Mouse (Mus musculus) erythroid progenitor cell, adult 5-6 weeks (primary cell): Measurements from ENCODE around the gene Hist1h2af. TPM values are rescaled to one million over a fixed set of nuclear protein-coding genes. Genes with fewer than 3 reads are reported as not detected.
"Not testable (repeated sequence)": the region's sequence is repeated elsewhere in the genome, so short reads cannot be mapped to it uniquely, and the experiment has no call there.

Experiments
- ATAC-seq: replicated peaks from 2 replicates; pipeline ENCODE4 v1.8.0; 2016; ENCODE audit warnings: moderate number of reproducible peaks, mild to moderate bottlenecking, moderate TSS enrichment, inconsistent platforms; ENCODE audit not compliant: poor library complexity, low FRiP score, severe bottlenecking
- total RNA-seq, 2 experiments: library from RNA; stranded (forward) in 1 of 2; stranded (reverse) in 1 of 2; fragments of 150-400 nt in 1 of 2; fragments of 186-747, 209-891 nt in 1 of 2; gene quantifications; 2 replicates each; pipeline versions ENCODE4 v1.2.3 to v1.2.4; 2015 to 2017; ENCODE audit warnings: low replicate concordance in 2 of 2

The Hist1h2af gene
- total RNA-seq, 2 experiments from 2014 or later = 320 to 7,993 TPM

GRCm38 (mm10) chr13:23532262-23533075 lies 1.2 kb upstream of the Hist1h2af start:
- ATAC-seq = no peak

GRCm38 (mm10) chr13:23534368-23535131 lies 844 bp downstream of the Hist1h2af start:
- peak; percentile 23 for ATAC-seq

GRCm38 (mm10) chr13:23535137-23536075 lies 1.7 kb downstream of the Hist1h2af start, which contains the start of gene Hist1h3g:
Gene Hist1h3g (plus strand): TSS chr13:23535422.
- peak; percentile 70 for ATAC-seq

GRCm38 (mm10) chr13:23536076-23536822 lies 2.5 kb downstream of the Hist1h2af start:
- no peak for ATAC-seq

DNA sequence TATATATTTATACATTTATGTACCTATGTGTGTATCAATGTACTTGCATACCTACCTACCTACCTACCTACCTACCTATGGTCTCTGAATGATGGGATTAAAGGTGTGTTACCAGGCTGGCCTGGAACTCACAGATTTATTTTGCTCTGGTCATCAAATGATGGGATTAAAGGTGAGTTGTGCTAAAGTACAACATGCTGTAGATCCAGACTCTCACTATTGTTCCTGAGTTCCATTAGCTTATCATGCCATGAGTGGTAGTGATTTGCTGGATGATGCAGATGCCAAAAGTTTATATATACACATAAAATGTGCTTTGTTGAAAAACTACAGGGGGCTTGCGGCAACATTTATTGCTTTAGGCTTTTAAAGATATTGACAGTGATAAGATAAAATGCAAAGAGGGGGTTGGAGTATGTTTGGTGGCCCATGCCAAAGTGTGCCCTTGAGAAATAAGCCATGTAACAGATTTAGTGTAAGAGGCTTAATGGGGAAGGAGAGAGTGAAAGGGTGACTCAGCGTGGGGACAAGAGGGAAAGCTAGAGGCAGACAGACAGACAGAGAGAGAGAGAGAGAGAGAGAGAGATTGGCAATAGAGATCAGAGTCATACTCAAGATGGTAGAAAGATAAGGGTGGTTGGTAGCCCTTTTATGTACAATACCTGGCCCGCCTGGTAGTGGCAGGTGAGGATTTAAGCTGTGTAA lies 3.5 kb downstream of the Hist1h2af start:
- ATAC-seq = no peak

- no peak for ATAC-seq
Observed at GRCm38 (mm10) chr13:23538249-23538648, 4.5 kb downstream of the Hist1h2af start.

- ATAC-seq = not testable (repeated sequence)
Observed at GRCm38 (mm10) chr13:23539821-23540220, 6.1 kb downstream of the Hist1h2af start.

DNA sequence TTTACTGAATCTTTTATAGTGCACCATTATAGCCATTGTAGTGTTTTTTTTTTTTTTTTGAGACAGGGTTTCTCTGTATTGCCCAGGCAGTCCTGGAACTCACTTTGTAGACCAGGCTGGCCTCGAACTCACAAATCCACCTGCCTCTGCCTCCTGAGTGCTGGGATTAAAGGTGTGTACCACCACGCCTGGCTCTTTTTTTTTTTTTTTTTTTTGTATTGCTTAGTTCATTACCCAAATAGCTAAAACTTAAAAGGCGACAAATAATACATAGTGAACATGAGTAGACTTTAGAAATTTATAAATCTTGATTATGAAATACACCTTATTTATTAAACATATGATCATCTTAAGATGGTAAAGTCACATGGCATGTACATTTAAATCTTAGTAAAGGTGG lies 7.8 kb downstream of the Hist1h2af start:
- no peak for ATAC-seq

DNA sequence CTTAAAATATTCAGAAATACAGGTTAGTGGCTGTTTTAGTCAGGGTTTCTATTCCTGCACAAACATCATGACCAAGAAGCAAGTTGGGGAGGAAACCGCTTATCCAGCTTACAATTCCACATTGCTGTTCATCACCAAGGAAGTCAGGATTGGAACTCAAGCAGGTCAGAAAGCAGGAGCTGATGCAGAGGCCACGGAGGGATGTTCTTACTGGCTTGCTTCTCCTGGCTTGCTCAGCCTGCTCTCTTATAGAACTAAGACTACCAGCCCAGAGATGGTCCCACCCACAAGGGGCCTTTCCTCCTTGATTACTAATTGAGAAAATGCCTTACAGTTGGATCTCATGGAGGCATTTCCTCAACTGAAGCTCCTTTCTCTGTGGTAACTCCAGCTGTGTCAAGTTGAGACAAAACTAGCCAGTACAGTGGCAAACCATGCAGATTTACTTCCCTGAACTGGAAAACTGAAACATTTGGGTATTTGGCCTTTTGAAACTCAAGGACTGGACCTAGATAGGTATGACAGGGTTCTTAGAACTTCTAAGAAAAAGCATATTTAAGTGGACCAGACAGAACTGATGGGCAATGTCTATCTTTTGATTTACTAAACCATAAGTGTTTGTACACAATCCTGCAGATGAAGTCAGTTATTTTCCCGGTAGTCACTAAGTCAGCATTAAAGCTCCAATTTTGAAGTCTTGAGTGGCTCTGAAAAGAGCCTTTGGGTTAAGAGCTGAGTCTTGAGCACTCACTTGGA lies 8.7 kb downstream of the Hist1h2af start:
- ATAC-seq = not testable (repeated sequence)

- ATAC-seq = peak; percentile 84
Observed at GRCm38 (mm10) chr13:23542999-23543607, 9.4 kb downstream of the Hist1h2af start, which contains the start of gene Hist1h2bh. Gene Hist1h2bh (minus strand): TSS chr13:23543392.

- ATAC-seq = peak; percentile 82
Observed at GRCm38 (mm10) chr13:23543965-23544786, 10.5 kb downstream of the Hist1h2af start, which contains the start of gene Hist1h3f. Gene Hist1h3f (plus strand): TSS chr13:23544052.

DNA sequence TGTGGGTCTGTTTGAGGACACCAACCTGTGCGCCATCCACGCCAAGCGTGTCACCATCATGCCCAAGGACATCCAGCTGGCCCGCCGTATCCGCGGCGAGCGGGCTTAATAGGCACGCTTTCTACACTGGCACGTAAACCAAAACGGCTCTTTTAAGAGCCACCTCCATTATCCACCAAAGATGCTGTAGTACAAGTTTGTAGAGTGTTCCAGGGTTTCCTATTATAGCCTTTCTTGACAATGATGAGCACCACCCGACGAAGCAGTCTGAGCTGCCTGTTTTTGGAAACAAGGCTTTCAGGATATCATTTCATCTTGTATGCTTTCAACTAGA lies 11.0 kb downstream of the Hist1h2af start:
- peak; percentile 44 for ATAC-seq

DNA sequence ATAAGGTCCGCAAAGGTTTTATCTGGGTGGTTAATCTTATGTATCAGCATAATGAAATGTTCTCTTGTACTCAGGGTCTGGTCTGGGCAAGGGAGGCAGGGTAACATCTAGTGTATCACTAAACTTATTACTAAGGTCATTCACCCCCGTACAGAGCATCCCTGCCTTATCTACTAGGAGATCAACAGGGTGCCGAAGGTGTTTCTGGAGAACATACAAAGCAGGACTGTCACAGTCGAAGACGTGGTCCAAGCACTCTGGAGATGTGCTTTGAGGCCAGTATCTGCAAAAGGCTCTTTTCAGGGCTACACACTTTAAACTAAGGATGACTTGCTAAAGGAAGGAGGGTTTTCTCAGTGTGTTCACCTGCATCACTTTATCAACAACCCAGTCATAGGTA lies 13.0 kb downstream of the Hist1h2af start:
- no peak for ATAC-seq

DNA sequence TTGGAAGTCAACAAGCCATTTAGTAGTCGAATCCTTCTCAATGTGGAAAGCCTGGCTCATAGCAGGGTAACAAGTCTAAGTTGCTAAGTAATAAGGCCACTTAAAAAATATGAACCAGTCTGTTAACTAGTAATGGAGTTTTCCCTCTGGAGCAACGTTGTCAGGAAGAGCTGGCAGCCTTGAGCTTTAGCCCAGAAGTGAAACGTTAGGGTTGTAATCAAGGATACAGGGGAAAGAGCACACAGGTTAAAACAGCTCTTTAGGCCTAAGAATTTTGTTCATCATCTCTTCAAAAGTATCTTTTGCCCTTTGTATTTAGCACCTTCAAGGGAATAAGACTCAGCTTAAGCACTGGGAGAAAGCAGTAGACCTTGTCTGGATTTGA lies 17.0 kb downstream of the Hist1h2af start:
- peak; percentile 12 for ATAC-seq

DNA sequence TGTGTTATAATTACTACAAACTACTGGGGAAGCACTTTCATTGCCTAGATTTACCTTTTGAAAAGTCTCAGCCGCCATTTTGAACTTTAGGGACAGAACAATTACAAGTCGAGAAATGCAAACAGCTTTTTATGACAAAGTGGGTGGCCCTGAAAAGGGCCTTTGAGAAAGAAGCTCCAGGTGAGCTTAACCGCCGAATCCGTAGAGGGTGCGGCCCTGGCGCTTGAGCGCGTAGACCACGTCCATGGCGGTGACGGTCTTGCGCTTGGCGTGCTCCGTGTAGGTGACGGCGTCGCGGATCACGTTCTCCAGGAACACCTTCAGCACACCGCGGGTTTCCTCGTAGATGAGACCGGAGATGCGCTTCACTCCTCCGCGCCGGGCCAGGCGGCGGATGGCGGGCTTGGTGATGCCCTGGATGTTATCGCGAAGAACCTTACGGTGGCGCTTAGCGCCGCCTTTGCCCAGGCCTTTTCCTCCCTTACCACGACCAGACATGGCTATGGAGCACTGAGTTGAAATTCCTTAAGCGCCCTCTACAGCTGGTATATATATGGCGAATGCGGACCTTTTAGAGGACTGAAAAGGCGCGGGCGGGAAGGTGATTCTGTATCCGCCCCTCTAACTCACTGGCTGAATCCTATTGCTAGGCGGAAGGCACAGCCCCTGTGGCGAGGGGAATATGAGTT lies 17.6 kb downstream of the Hist1h2af start, which contains the start of gene Hist1h4f:
TSS of gene Hist1h4f (minus strand) at position 503 of the 689 bp plus-strand sequence.
- peak; percentile 52 for ATAC-seq
